Mouse (Mus musculus) heart, embryonic 13.5 days (tissue): ENCODE measurements around the gene Fance. TPM values are rescaled to one million over a fixed set of nuclear protein-coding genes. Genes with fewer than 3 reads are reported as not detected.

Source experiments
- ATAC-seq: fragments of 200-750 bp; cut with Nextera tagmentation; 2 replicates; pipeline ENCODE4 v1.8.0; 2017; ENCODE audit warnings: moderate TSS enrichment; ENCODE audit not compliant: insufficient number of reproducible peaks, low FRiP score, low TSS enrichment; ENCODE audit errors: extremely low read depth
- H3K27ac ChIP-seq: fragments of 300-500 bp; sonication (generic); replicated peaks from 2 replicates; pipeline ENCODE4 v1.5.1; 2015; ENCODE audit warnings: moderate library complexity, mild to moderate bottlenecking, inconsistent platforms
- H3K27me3 ChIP-seq: fragments of 300-500 bp; sonication (generic); replicated peaks from 2 replicates; pipeline ENCODE4 v1.6.1; 2015; ENCODE audit warnings: mild to moderate bottlenecking, inconsistent platforms
- H3K36me3 ChIP-seq: fragments of 300-500 bp; sonication (generic); 2 replicates; pipeline ENCODE4 v1.6.1; 2015; ENCODE audit warnings: mild to moderate bottlenecking, inconsistent platforms
- H3K4me1 ChIP-seq: fragments of 300-500 bp; sonication (generic); 2 replicates; pipeline ENCODE4 v1.6.1; 2015; ENCODE audit warnings: inconsistent platforms
- H3K4me2 ChIP-seq: fragments of 300-500 bp; sonication (generic); 2 replicates; pipeline ENCODE4 v1.6.1; 2015; ENCODE audit warnings: inconsistent platforms, mild to moderate bottlenecking, moderate library complexity
- H3K4me3 ChIP-seq: fragments of 300-500 bp; sonication (generic); 2 replicates; pipeline ENCODE4 v1.5.1; 2015; ENCODE audit warnings: moderate library complexity, mild to moderate bottlenecking, inconsistent platforms
- H3K9ac ChIP-seq: fragments of 300-500 bp; sonication (generic); 2 replicates; pipeline ENCODE4 v1.6.1; 2015; ENCODE audit warnings: inconsistent platforms, mild to moderate bottlenecking, moderate library complexity
- H3K9me3 ChIP-seq: fragments of 300-500 bp; sonication (generic); 2 replicates; pipeline ENCODE4 v1.6.1; 2016; ENCODE audit warnings: inconsistent platforms
- WGBS: fragments of 180-500 bp; shearing (Covaris S2); methylation state at CpG from one replicate; pipeline ENCODE4 v1.1.7; 2015; ENCODE audit warnings: mixed read lengths; 5-methylcytosine and 5-hydroxymethylcytosine counted together
- polyA plus RNA-seq: library from polyadenylated mRNA; unstranded; fragments of >200 nt; fragmentation: Nextera tagmentation; extraction: Ambion mirVana; gene quantifications from 2 replicates; pipeline ENCODE4 v1.2.1, GENCODE M21; 2015

Fance gene
- polyA plus RNA-seq, 1 experiment from 2014 or later = 19.3 TPM

GRCm38 (mm10) chr17:28335267-28335666, 21.9 kb downstream of the Fance start:
- H3K4me1 ChIP-seq = peaks cover 46% of the 10 kb centered on the region
- H3K27ac ChIP-seq = 0 out of 2 replicates have a peak overlapping the region, but pooled peaks have one; percentile 8
- H3K27me3 ChIP-seq = no peaks in the 10 kb centered on the region
- peaks cover 93% of the 10 kb centered on the region for H3K36me3 ChIP-seq
- no peak for ATAC-seq
- 73% methylated on average over 10 of the region's 10 CpGs for WGBS
- H3K9ac ChIP-seq = no peak overlapping the region
- H3K4me2 ChIP-seq = no peak overlapping the region
- H3K9me3 ChIP-seq = no peaks in the 10 kb centered on the region
- no peak overlapping the region for H3K4me3 ChIP-seq

- WGBS = 91% methylated on average over 7 of the region's 7 CpGs
- Histone ChIP-seq H3K4me2 (no peak overlapping the region), H3K9ac (no peak overlapping the region), H3K27ac (no peak overlapping the region), H3K4me1 (peaks cover 47% of the 10 kb centered on the region), H3K9me3 (no peaks in the 10 kb centered on the region), H3K36me3 (peaks cover 70% of the 10 kb centered on the region), H3K27me3 (no peaks in the 10 kb centered on the region), H3K4me3 (no peak overlapping the region)
- ATAC-seq = no peak
These were observed 24.2 kb downstream of the Fance start for GRCm38 (mm10) chr17:28337547-28337946.

- H3K27ac ChIP-seq = peak overlapping the region; percentile 93
- no peaks in the 10 kb centered on the region for H3K9me3 ChIP-seq
- H3K36me3 ChIP-seq = peaks cover 46% of the 10 kb centered on the region
- peak overlapping the region; percentile 44 for H3K4me3 ChIP-seq
- no peaks in the 10 kb centered on the region for H3K27me3 ChIP-seq
- 29% methylated on average over 7 of the region's 7 CpGs for WGBS
- H3K9ac ChIP-seq = peak overlapping the region; percentile 85
- peak overlapping the region; percentile 70 for H3K4me2 ChIP-seq
- H3K4me1 ChIP-seq = peaks cover 58% of the 10 kb centered on the region
- ATAC-seq = no peak
These were observed 27.3 kb downstream of the Fance start for GRCm38 (mm10) chr17:28340578-28340977.

GRCm38 (mm10) chr17:28341091-28341490, 27.8 kb downstream of the Fance start:
- no peaks in the 10 kb centered on the region for H3K9me3 ChIP-seq
- no peaks in the 10 kb centered on the region for H3K27me3 ChIP-seq
- WGBS = 4% methylated on average over 26 of the region's 26 CpGs
- H3K27ac ChIP-seq = peak overlapping the region; percentile 93
- peak overlapping the region; percentile 85 for H3K9ac ChIP-seq
- H3K36me3 ChIP-seq = peaks cover 41% of the 10 kb centered on the region
- ATAC-seq = peak; percentile 70
- H3K4me3 ChIP-seq = peak overlapping the region; percentile 44
- H3K4me1 ChIP-seq = peaks cover 63% of the 10 kb centered on the region
- peak overlapping the region; percentile 70 for H3K4me2 ChIP-seq

GRCm38 (mm10) chr17:28344050-28344607, 30.8 kb downstream of the Fance start:
- Histone ChIP-seq H3K36me3 (peaks cover 12% of the 10 kb centered on the region), H3K9ac (peak overlapping the region; percentile 77), H3K27me3 (no peaks in the 10 kb centered on the region), H3K9me3 (no peaks in the 10 kb centered on the region), H3K4me3 (no peak overlapping the region), H3K4me1 (peaks cover 91% of the 10 kb centered on the region), H3K27ac (peak overlapping the region; percentile 89), H3K4me2 (peak overlapping the region; percentile 59)
- no peak for ATAC-seq
- WGBS = 6% methylated on average over 4 of the region's 4 CpGs

GRCm38 (mm10) chr17:28344670-28345069, 31.4 kb downstream of the Fance start:
- Histone ChIP-seq H3K36me3 (peaks cover 6% of the 10 kb centered on the region), H3K27me3 (no peaks in the 10 kb centered on the region), H3K4me2 (peak overlapping the region; percentile 59), H3K9me3 (no peaks in the 10 kb centered on the region), H3K9ac (peak overlapping the region; percentile 77), H3K4me3 (no peak overlapping the region; the same call in 1 of the 2 replicates), H3K4me1 (peaks cover 96% of the 10 kb centered on the region), H3K27ac (peak overlapping the region; percentile 89)
- WGBS = 40% methylated on average over 3 of the region's 3 CpGs
- ATAC-seq = no peak

- H3K9me3 ChIP-seq = no peaks in the 10 kb centered on the region
- H3K36me3 ChIP-seq = peaks cover under 1% of the 10 kb centered on the region; the same call in 1 of the 2 replicates
- H3K27me3 ChIP-seq = no peaks in the 10 kb centered on the region
- peaks cover 90% of the 10 kb centered on the region for H3K4me1 ChIP-seq
- WGBS = 1% methylated on average over 8 of the region's 8 CpGs
- peak overlapping the region; percentile 89 for H3K27ac ChIP-seq
- H3K4me2 ChIP-seq = peak overlapping the region; percentile 59
- no peak for ATAC-seq
- H3K9ac ChIP-seq = peak overlapping the region; percentile 77
- peak overlapping the region; percentile 30 for H3K4me3 ChIP-seq
These were observed 32.0 kb downstream of the Fance start for GRCm38 (mm10) chr17:28345271-28345721.

GRCm38 (mm10) chr17:28345882-28346281, 32.6 kb downstream of the Fance start:
- Histone ChIP-seq H3K27me3 (no peaks in the 10 kb centered on the region), H3K36me3 (no peaks in the 10 kb centered on the region), H3K9me3 (no peaks in the 10 kb centered on the region), H3K4me3 (peak overlapping the region; percentile 30), H3K9ac (peak overlapping the region; percentile 77), H3K4me2 (peak overlapping the region; percentile 59), H3K4me1 (peaks cover 85% of the 10 kb centered on the region), H3K27ac (peak overlapping the region; percentile 89)
- ATAC-seq = no peak
- WGBS = 10% methylated on average over 10 of the region's 10 CpGs

GRCm38 (mm10) chr17:28347327-28347726, 34.0 kb downstream of the Fance start:
- H3K27ac ChIP-seq = no peak overlapping the region

GRCm38 (mm10) chr17:28348211-28348610, 34.9 kb downstream of the Fance start:
- Histone ChIP-seq H3K9me3 (no peaks in the 10 kb centered on the region), H3K9ac (peak overlapping the region; percentile 97), H3K27me3 (peaks cover 17% of the 10 kb centered on the region), H3K4me2 (peak overlapping the region; percentile 91), H3K4me3 (peak overlapping the region; percentile 89), H3K36me3 (no peaks in the 10 kb centered on the region), H3K27ac (peak overlapping the region; percentile 39), H3K4me1 (peaks cover 71% of the 10 kb centered on the region)
- 39% methylated on average over 6 of the region's 6 CpGs for WGBS
- ATAC-seq = no peak

More at GRCm38 (mm10) chr17:28347327-28347726, 34.0 kb downstream of the Fance start:
- peaks cover 79% of the 10 kb centered on the region for H3K4me1 ChIP-seq
- H3K9ac ChIP-seq = peak overlapping the region; percentile 28; the same call in 1 of the 2 replicates
- ATAC-seq = no peak
- H3K9me3 ChIP-seq = no peaks in the 10 kb centered on the region
- WGBS = 83% methylated on average over 10 of the region's 10 CpGs
- no peak overlapping the region for H3K4me3 ChIP-seq
- H3K27me3 ChIP-seq = peaks cover 8% of the 10 kb centered on the region
- H3K36me3 ChIP-seq = no peaks in the 10 kb centered on the region
- peak overlapping the region; percentile 91; the same call in 1 of the 2 replicates for H3K4me2 ChIP-seq

- 12% methylated on average over 13 of the region's 13 CpGs for WGBS
- no peaks in the 10 kb centered on the region for H3K9me3 ChIP-seq
- peak overlapping the region; percentile 91 for H3K4me2 ChIP-seq
- peaks cover 23% of the 10 kb centered on the region for H3K27me3 ChIP-seq
- peak overlapping the region; percentile 97 for H3K9ac ChIP-seq
- peak overlapping the region; percentile 89 for H3K4me3 ChIP-seq
- peaks cover 59% of the 10 kb centered on the region for H3K4me1 ChIP-seq
- H3K36me3 ChIP-seq = no peaks in the 10 kb centered on the region
- H3K27ac ChIP-seq = peak overlapping the region; percentile 96
- no peak for ATAC-seq
These were observed 36.1 kb downstream of the Fance start for GRCm38 (mm10) chr17:28349264-28349880.
